Mouse (Mus musculus) spleen, postnatal 14 days (tissue): ENCODE measurements around the gene Smyd3.

Source experiments
- DNase-seq, 2 experiments: peaks; one replicate each; pipeline ENCODE4 v3.0.0; 2021 to 2022; ENCODE audit warnings: low spot score in 2 of 2

Smyd3 gene

DNA sequence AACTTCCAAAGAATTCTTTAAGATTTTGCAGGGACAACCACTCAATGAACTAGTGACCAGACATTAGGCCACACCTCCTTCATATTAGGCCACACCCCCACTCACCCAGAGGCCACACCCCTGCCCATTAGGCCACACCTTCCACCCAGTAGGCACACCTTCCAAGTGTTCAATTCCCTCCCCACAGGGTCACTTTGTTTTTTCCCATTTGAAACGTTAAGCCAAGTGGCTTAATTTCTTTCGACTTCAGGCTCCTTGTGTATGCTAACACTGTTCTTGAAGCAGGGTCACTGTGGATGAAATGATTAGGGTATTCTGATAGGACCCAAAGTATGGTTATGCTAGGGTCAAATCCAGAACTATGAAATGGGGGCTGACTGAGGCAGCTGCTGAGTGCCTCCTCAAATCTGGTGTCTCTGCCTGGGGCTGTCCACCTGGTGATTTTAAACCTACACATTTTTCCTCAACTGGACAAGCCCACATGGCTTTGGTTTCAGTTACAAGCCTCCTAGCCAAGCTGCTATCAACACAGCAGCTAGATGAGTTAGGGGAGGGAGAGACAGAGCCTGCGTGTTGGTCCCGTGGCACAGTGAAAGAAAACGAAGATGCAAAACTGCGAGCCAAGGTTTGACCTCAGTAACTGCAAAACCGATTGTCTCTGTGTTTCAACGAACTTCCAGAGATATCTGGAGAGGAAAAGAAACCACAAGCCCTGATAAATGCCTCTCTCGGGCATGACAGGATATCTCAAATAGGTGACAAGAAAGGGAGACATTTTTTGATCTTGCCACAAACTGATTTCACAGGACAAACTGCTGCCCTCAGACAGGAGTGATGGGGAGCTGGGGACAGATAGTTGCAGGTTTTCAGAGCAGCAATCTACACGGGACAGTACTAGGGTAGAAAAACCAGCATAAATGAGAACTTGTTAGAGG lies 400.8 kb downstream of the Smyd3 start:
- no peak for DNase-seq

DNA sequence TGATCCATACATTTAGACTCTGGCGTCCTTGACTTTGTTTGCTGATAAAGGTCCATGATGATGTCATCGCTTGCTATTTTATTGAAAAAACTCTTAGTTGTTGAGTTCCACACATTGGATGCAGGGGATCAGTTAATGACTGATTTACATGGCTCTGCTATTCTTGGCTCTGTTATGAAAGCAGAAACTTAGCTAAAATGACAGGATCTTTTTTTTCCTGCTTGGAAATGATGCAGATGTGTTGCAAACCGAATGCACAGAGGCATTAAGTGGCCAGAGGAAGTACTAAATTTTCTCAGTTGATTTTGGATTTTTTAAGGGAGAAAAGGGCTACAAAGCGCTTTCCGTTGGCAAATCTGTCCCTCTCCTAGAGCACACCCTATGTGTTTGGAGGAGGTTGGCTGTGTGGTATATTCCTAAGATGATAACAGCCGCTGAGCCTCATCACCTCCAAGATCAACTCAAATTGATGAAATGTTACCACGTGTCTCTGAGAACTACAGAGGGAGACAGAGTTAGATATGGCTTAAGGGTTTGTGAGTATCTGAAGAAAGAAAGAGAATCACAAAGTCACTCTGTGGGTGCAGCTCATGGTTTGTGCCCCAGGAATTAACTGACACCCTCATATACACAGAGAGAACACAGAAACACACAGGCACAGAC lies 402.9 kb downstream of the Smyd3 start:
- no peak for DNase-seq

DNA sequence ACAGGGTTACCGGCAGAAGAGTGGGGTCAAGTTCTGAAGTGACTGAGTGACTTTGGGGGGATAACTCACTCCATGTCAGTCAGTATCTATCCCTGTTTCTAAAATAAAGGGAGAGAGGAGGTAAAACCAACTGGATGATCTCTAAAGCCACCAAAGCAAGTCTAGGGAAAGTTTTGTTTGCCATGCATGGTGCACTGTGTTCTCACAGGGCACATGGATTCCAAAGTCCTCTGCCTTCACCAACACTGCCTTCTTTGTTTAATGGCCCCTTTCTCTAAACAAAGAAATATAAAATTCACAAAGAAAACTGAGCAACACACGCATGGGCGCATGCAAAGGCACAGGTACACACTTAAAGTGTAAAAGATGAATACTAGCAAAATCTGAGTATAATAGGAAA lies 403.5 kb downstream of the Smyd3 start:
- DNase-seq: no peak

DNA sequence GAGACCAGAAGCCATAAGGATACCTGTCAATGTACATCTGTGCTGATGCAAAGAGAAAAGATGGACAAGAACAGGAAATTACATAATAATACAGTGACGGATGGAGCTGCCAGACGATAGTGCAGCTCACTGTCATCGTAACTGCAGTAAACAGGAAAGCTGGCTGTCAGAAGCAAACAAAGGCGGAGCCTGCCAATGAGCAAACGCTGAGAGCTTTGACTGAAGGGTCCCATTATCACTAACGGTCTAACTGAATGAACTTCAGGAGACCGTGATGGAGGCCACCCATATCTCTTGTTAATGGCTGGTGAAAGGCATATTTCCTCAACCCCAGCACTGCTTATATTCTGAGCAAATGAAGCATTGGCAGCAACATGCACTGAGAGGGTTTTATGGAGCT lies 409.1 kb downstream of the Smyd3 start:
- DNase-seq: no peak

DNA sequence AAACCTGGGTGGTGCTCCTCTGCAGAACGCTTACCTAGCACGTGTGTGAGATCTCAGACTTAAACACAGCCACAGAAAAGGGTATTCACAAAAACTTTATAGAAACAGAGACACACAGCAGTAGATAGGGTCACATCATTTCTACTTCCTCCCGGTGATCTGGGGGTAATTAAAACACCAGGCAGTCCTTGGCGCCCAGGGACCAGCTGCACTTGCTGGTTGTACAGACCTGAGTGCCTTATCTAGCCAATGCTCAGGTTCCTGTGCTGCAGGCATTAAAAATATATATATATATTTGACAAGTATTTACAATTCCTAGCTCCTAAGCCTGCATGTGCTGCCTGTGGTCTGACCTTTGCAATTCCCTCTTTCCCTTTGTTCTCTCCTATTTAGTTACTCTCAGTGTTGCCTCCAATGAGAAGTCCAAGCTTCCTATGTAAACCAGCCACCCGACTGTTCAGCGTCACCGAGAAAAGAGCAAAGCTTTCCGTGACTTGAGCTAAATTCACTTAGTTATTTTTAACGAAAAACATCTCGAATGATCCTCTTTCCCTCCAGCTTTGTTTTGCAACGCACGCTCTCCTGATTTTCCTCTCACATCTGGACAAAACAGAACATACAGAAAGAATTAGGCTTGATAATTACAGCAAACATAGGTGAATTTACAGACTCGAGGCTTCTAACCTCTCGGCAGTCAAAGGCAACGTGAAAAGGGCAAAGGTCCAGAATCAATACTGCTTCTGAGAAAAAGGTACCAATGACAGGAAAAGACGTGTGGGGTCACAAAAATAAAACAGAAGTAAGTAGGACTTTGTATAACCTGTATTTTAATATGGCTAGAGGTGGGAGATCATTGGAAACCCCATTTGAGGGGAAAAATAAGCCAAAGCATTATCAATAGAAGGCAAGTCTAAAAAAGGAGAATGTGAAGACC lies 409.8 kb downstream of the Smyd3 start:
- DNase-seq: no peak

DNA sequence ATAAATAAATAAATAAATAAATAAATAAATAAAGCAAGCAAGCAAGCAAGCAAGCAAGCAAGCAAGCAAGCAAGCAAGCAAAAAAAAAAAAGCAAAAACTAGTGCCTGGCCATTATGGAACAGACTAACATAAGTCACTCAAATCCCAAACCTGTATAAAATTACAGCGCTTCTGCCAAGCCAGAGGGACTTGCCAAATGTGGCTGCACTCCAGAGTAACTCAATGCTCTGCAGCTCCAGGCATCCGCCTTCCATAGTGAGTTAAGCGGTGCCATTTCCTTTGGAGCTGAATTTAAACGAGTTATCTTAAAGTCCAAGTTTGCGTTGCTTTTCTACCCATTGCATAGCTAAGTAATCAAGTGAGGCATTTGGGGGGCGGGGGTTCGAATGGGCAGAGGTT lies 410.6 kb downstream of the Smyd3 start:
- no peak for DNase-seq

DNA sequence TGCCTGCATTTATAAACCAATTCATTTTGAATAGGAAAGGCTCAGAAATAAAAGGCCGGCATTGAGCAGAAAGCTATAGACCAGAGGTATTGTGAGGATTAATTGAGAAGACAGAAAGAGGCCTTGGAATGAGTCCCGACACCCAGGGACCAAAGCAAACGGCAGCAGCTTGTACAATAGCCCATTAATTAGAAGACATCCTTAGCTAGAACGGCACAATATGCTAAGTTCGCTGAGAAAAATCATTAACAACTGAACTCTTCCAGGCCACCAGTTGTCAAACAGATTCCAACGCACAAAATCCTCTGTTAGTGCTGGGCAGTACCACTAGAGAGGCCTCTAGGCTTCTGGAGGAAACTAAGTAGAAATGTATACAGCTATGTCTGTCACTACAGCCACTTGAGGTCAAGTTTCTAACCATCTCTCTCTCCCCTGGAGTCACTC lies 411.1 kb downstream of the Smyd3 start:
- DNase-seq: no peak

DNA sequence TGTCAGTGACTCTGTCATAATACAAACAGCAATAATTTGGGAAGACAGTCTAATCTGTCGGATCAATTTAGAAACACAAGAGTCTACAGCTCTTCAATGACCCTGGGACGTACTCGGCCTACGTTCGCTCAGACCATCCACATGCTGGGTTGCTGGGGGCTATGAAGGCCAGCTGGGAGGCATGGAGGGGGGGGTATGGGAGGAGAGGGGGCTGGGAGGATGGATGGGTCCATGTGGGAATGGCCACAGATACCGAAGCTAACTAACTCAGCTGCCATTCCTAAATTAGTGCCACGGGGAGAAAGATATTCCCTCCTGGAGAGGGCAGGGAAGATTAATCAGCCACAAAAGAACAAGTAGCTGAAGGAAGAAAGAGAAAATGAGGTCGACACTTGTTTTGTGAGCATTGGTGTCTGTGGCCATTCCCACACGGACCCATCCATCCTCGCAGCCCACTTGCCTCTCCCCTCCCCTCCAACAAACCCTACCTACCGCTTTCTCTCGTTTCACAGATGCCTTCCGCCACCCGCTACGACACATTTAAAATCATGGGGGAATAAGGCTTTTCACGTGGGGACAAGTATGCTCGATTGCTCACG lies 411.6 kb downstream of the Smyd3 start:
- no peak for DNase-seq

DNA sequence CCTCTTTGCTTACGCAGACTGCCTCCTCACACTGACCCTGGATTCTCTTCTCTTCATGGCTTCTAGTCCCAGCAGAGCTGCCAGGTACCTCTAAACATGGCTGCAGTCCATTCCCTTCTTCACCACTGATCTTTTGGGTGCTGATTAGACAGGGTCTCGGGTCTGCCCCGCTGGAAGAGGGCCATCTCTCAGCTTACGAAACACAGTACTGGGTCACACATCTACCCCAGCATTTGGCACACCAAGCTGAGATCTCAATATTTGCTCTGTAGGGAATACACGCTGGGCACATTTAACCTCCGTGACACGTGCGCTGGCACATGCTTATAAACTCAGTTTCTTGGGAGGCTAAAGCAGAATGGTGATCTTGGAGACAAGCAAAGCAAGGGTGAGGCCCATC lies 413.4 kb downstream of the Smyd3 start:
- DNase-seq: no peak

DNA sequence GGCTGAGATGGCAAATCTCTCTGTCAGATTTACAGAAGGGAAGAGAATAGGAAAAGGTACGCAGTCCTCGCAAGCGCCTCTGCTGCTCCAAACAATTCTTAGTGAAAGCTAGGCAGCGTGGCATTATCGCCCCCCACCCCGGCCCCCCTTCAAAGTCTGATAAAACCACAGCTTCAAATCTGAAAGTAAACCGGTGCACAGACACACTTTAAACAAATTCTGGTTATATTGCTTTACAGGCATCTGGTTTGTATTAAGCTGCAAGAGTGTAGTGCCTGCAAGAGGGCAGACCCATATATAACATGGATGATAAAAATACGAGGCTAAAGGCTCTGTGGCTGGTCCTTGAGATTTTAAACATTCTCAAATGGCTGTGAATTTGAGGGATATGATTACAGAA lies 420.8 kb downstream of the Smyd3 start:
- DNase-seq: no peak

DNA sequence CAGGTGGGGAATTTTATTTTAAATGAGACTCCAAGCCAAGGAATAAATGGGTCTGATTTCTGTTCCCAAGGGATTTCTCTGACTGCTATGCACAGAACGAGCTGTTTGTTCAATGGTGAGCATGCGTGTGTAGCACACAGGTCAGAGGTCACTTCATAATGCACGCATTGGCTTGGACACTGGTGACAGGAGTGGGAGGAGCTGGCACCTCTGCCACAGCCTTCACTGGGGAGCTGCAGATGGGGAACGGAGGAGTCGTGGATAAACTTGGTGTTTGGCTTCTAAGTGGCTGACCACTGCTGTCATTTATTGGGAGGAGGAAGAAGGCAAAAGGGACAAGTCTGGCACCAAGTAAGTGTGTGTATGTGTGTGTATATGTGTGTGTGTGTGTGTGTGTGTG lies 421.5 kb downstream of the Smyd3 start:
- no peak for DNase-seq

DNA sequence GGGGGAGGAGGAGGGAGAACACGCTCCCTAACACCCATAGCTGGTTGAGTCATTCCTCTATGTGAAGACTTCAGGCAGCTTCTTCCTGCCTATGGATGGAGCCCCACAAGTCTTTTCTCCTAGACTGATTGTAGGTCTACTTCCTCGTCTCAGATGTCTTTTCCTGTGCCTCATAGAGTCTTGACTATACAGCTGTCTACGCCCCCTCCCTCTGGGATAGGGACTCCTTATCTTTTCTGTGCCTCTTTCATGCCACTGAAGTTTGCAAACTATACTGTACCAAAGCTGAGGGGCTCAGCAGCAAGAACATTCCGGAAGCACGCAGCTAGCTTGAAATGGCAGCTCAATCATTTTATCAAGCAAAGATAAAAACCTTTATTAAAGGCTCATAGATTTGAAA lies 428.7 kb downstream of the Smyd3 start:
- no peak for DNase-seq

DNA sequence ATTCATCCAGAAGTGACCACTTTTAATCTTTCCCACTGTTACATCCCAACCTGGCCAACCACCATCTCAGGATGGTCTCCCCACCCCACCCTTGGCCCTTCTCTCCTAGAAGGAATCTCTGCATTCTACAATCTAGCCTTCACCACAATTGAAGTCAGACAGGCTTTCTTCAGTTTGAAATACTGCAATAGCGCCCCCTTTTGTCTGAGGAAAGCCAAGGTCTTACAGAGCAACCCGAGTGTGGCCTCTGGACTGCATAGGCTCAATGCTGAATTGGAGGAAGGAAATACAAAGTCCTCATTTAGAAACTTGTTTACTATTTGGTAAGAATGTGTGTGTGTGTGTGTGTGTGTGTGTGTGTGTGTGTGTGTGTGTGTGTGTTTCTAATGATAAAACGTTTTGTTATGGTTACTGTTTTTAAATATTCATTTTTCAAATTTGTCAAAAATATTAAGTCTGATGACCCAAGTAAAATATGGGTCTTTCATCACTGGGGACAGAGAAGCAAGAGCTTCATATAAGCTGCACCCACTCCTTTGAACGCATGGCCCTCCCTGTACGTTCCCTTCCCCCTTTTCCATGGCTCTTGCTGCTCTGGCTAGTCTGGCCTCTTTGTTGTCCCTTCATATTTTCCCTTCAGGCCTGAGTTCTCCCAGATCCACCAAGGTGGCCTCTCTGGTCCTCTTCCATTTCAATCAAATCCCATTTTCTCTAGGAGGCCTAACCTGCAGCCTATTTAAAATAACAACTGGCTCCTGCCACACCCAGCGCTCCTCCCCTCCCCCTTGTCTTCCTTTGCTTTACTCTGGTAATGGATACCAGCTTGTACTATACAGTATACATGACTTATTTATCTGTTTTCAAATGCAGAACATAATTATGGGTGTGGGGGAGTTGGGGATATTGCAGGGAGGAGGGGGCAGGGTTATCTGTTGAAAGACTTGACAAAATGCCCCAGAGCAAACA lies 430.5 kb downstream of the Smyd3 start:
- no peak for DNase-seq

DNA sequence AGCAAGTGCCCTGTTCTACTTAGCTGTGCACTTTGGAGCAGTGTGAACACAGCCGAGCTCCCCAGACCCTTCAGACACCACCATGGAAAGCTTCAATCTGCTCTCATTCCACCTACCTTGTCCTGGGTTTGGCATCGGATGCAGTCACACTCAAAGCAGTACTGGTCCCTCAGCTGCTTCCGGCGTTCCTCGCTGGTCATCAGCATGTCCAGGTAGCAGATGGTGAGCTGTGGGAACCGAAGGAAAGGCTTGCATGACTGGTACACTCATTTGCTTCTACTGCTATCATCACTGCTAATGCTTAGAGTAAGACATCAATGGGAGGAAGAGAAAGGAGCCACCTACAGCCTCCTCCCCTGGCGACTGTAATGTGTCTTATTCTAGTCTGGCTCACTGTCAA lies 431.6 kb downstream of the Smyd3 start:
- no peak for DNase-seq

DNA sequence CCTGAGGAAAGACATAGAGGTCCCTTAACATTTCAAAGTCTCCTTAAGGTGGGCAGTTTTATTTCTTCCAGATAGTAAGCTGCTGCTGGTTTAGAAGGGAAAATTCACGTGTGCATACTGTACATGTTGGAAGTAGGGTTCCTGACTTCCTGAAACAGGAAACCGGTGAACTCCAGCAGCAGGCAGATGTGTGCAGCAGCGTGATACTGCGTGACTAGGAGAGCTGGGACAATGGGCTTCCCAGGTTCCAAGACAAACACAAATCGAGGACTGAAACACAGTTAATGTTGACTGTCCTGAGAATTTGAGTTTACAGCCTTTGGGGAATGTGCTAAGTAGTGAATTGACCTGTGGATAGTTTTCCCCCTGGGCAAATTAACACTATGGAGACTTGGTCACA lies 434.7 kb downstream of the Smyd3 start:
- no peak for DNase-seq

DNA sequence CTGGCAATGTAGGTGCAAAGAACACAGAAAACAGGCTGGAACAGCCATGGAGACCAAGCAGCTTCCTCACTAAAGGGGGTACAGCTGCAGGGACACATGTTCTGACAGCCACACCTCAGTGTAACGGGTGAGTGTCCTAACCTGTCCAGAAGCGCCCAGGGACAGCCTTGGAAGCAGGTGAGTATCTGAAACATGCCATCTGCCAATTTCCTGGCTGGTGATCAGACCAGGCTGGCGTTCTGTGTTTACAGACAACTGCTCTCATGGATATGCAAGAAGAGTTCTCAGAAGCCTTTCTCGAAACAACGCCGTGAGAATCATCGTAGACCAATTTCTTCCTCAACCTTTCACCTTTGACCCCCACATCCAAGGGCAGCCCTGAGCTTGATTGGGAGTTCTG lies 444.0 kb downstream of the Smyd3 start:
- no peak for DNase-seq

DNA sequence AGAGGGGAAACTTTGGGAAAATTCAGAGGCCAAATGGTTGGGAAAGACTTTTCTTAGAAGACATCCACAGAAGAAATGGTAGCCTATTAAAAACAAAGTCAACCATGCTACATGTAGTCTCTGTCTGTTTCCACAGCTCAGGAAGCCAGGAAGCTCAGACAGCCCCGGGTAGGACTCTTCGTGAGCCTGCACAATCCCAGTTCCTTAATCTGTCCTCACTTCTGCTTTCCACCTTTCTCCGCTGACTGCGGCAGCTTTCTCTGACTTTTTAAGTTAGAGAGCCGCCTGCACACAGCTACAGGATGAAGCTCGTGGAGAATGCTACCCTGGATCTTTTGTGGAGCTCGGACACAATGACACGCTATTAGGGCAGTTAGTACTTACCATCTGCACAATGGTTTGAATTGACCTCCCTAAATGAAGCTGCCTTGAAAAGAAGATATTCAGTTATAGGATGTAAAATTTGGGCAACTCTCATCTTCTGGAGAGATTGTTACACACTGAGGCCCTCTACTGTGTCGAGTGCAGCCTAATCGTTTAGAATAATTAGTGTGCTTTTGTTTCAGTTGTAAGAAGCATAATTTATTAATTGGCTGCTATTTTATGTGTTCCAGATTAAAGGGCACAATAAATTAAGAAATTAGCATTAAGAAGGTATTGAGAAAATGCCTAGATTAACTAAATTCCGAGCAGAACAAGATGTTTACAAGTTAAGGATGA lies 444.7 kb downstream of the Smyd3 start:
- DNase-seq: no peak

DNA sequence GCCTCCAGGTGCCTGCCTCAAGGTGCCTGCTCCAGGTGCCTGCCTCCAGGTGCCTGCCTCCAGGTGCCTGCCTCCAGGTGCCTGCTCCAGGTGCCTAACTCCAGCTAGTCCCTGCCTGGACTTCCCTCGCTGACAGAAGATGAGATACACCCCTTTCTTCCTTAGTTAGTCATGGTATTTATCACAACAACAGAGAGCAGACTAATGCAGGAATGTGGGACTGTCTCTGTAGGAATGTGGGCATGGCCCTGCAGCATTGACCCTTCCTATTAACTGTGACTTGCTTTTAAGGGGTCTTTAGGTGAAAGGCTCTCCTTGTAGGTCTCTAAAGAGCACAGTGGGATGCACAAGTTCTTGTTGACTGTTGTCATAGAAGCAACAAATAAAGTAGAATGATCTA lies 445.4 kb downstream of the Smyd3 start:
- no peak for DNase-seq

DNA sequence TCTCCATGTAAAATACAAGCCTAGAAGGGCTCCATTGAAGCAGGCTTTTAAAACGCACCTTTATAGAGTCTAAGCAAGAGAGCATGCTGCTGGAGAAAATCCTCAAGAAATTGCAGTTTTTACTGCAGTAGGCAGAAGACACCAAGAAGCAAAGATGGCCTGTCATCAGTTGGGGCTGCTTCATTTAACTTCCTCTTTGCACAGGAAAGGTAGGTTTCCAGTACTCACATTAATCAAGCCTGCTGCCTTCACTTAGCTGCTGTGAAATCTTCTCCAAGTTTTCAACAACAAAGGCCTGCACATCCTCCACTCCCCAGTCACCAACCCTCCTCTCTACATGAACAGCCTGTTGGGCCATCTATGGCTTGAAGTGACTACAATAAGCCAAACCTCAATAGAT lies 448.9 kb downstream of the Smyd3 start:
- DNase-seq: no peak

DNA sequence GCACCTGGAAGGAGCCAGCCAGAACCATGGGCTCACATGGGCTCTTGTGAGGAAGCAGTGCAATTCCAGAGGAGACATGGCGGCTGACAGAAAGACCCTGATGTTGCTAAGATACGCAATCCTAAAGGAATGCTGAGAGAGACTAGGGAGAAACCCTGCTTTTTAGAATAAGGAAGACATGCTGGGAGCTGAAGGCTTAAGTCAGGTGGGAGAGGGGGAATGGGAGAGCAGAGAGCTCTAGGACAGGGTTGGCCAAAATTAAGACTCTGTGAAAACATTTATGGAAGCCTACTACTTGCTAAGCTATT lies 452.6 kb downstream of the Smyd3 start:
- no peak for DNase-seq
